Mouse (Mus musculus): Measurements from ENCODE around the gene Gm45337.

DNA sequence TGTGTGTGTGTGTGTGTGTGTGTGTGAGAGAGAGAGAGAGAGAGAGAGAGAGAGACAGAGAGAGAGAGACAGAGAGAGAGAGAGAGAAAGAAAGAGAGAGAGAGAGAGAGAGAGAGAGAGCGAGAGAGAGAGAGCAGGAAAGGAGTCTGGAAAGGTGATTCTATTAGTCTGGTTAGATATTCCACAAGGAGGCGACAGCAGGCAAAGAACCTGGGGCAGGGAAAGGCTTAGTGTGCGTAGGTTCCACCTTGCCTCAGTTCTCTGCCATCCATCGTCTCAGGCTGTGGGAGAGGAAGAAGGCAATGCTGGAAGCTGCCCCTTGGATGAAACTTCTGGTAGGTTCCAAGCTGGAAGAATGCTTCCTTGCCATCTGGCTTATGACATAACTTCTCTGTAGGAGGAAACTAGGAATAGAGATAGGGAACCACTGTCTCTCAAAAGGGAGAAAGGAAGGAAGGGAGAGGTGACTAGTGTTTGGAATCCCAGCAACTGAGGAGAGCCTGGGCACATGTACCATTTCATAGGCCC, 1.1 kb upstream of the Gm45337 start:
- TF ChIP-seq GATA1 (IDR thresholded peaks at IDR 0.05; ENCODE audit: borderline replicate concordance, low read length): no peak
- TF ChIP-seq CTCF (IDR thresholded peaks at IDR 0.05; ENCODE audit: low read depth, low read length): no peak
- TF ChIP-seq GATA2 (IDR thresholded peaks at IDR 0.05; ENCODE audit: borderline replicate concordance, low read depth, low read length): no peak
- TF ChIP-seq TAL1 (conservative IDR thresholded peaks at IDR 0.05; ENCODE audit: low read depth, low read length): no peak
- no peak for TF ChIP-seq POLR2AphosphoS5 (IDR thresholded peaks at IDR 0.05; ENCODE audit: insufficient replicate concordance, low read depth, low read length)
